8 mouse cellular contexts compared by ENCODE assay signal in genomic region chr19:34192008-34192963, GRCm38 (mm10). TPM values are rescaled to one million over a fixed set of nuclear protein-coding genes. Genes with fewer than 3 reads are reported as not detected.
DNase-seq lines count a peak whose midpoint lies in the region; ATAC-seq lines count a peak whose summit lies in the region.

TSS of gene Stambpl1 (plus strand) at chr19:34192229.

- peak; percentile 74 to 93 for DNase-seq in adrenal gland, adult (ENCODE audit: inconsistent age in 2 of 2, low spot score in 1 of 2)
- DNase-seq in embryo, embryonic 10 days (ENCODE audit: low spot score) = peak; percentile 53
- DNase-seq in gastrocnemius, postnatal 25 days = peak; percentile 71
- DNase-seq in intestine, embryonic 14.5 days (ENCODE audit: low spot score) = peak; percentile 89
- DNase-seq in left cerebral cortex, postnatal 10 days (ENCODE audit: extremely low spot score in 1 of 2, low spot score in 2 of 2) = peak; percentile 65 to 86
- DNase-seq in right cerebral cortex, postnatal 10 days (ENCODE audit: low spot score in 2 of 2) = peak; percentile 80 to 82
- DNase-seq in urinary bladder, postnatal 14 days (ENCODE audit: low spot score) = peak; percentile 78

- ATAC-seq in intestine, embryonic 14.5 days (replicated peaks; ENCODE audit: low FRiP score, low TSS enrichment, low read depth) = peak; percentile 90

- peak within 1 kb of the TSS; percentile 98 for H3K4me2 ChIP-seq in intestine, embryonic 14.5 days (ENCODE audit: low read length)

- H3K9me3 ChIP-seq in intestine, embryonic 14.5 days (ENCODE audit: control insufficient read depth, low read length) = no peaks in the 10 kb centered on the region
- H3K9me3 ChIP-seq in megakaryocyte, embryonic 14.5 days = no peaks in the 10 kb centered on the region

- H3K36me3 ChIP-seq in intestine, embryonic 14.5 days (ENCODE audit: control insufficient read depth, insufficient read depth, low read length) = no peaks in the 10 kb centered on the region
- no peaks in the 10 kb centered on the region for H3K36me3 ChIP-seq in megakaryocyte, embryonic 14.5 days (replicated peaks; ENCODE audit: low read length)

- WGBS in intestine, embryonic 14.5 days = under 1% methylated on average over 62 of the region's 62 CpGs

- H3K4me3 ChIP-seq in intestine, embryonic 14.5 days (ENCODE audit: low read depth, low read length) = peak within 1 kb of the TSS; percentile 70
- peak within 1 kb of the TSS; percentile 97 for H3K4me3 ChIP-seq in megakaryocyte, embryonic 14.5 days (replicated peaks)

- intact Hi-C loops in left cerebral cortex, postnatal 10 days (cut with DNase I) = loop anchor here (5.0 kb wide), 1 partner anchor 40 kb away; no protein-coding TSS in a partner anchor

- peaks cover 15% of the 10 kb centered on the region for H3K4me1 ChIP-seq in intestine, embryonic 14.5 days (replicated peaks; ENCODE audit: control insufficient read depth, insufficient read depth, low read length)
- H3K4me1 ChIP-seq in megakaryocyte, embryonic 14.5 days = peaks cover 33% of the 10 kb centered on the region

- peak within 1 kb of the TSS; percentile 57 for H3K27ac ChIP-seq in intestine, embryonic 14.5 days (ENCODE audit: low read depth)

- H3K9ac ChIP-seq in intestine, embryonic 14.5 days (ENCODE audit: low read length) = peak within 1 kb of the TSS; percentile 75

- H3K27me3 ChIP-seq in intestine, embryonic 14.5 days (replicated peaks; ENCODE audit: control insufficient read depth, insufficient read depth, low read length) = no peaks in the 10 kb centered on the region
- H3K27me3 ChIP-seq in megakaryocyte, embryonic 14.5 days (replicated peaks) = peaks cover 23% of the 10 kb centered on the region

RNA-seq across cellular contexts. Expression of gene Stambpl1, which starts in this region (rescaled TPM):
- 1 to 10 TPM in 1 of 2 experiments, under 1 TPM in 1; 0.61 to 1.2 TPM for total RNA-seq in gastrocnemius, postnatal 25 days (2021)
- 14.6 and 17.0 TPM in 2 replicates for polyA plus RNA-seq in intestine, embryonic 14.5 days (2014; fragmentation: Nextera tagmentation; extraction: Ambion mirVana)
- total RNA-seq in left cerebral cortex, postnatal 10 days (2021) = 10 to 100 TPM; 16.9 to 18.2 TPM
- 1.1 TPM in 1 of 2 replicates, not detected in the other for polyA plus RNA-seq in megakaryocyte, embryonic 14.5 days (2012; ENCODE audit: insufficient read depth, low replicate concordance)

Comparison
In these comparisons a context has a peak if more than half of its experiments do, and no peak if none do; other contexts are left out.
1. Peak in every context shown above with its lines: DNase-seq, ATAC-seq, H3K4me3 ChIP-seq and H3K27ac ChIP-seq.
2. RNA of gene Stambpl1 (total RNA-seq): 16.9 to 18.2 TPM in left cerebral cortex, postnatal 10 days; 0.61 to 1.2 TPM in gastrocnemius, postnatal 25 days; every median in the first group is over 4 times any median in the second.